Mouse (Mus musculus) adrenal gland, postnatal 10 days (tissue): ENCODE results near the gene Zfp12. TPM values are rescaled to one million over a fixed set of nuclear protein-coding genes. Genes with fewer than 3 reads are reported as not detected.
"Not testable (repeated sequence)": the region's sequence is repeated elsewhere in the genome, so short reads cannot be mapped to it uniquely, and the experiment has no call there.

Experiments
- DNase-seq: peaks from one replicate; pipeline ENCODE4 v3.0.0; 2021; ENCODE audit warnings: mixed read lengths
- long read RNA-seq, 2 experiments: library from polyadenylated mRNA; stranded (forward); transcript quantifications; one replicate each; pipeline ENCODE4 v2.0.0; 2021
- total RNA-seq, 2 experiments: library from RNA; stranded (reverse); gene quantifications; 2 replicates each; pipeline ENCODE4 v1.2.3; 2021

Gene Zfp12
- 10 to 100 TPM; 15.6 to 19.1 TPM for total RNA-seq
- long read RNA-seq, experiment 1, full-length matches to known transcripts, result 8 of 12 reads
- long read RNA-seq, experiment 1, partial matches to known transcripts, result 0 of 12 reads
- long read RNA-seq, experiment 1, other reads (novel, unspliced or antisense), result 4 of 12 reads
- long read RNA-seq, experiment 2, full-length matches to known transcripts, result 7 of 10 reads
- long read RNA-seq, experiment 2, partial matches to known transcripts, result 0 of 10 reads
- long read RNA-seq, experiment 2, other reads (novel, unspliced or antisense), result 3 of 10 reads

GRCm38 (mm10) chr5:143235028-143235693 is at the start of gene Zfp12:
Zfp12 (plus strand) TSS chr5:143235163.
- peak; percentile 93 for DNase-seq

GRCm38 (mm10) chr5:143188014-143188413 is 46.9 kb upstream of the Zfp12 start:
- not testable (repeated sequence) for DNase-seq

DNA sequence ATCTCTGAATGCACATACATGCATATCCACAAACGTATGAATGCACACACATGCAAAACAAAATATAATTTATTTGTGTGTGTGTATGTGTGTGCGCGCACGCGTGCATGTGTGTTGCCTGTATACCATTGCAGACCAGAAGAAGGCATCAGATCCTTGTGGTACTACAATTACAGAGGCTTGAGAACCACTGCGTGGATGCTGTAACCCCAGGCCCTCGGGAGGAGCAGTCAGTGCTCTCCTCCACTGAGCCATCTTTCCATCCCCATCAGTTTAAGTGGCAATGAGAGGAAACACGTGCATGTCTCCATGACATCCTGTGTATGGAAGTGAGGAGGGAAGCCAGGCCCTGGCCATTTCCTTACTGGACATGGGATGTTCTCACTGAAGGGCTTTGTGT is 42.2 kb upstream of the Zfp12 start:
- no peak for DNase-seq

DNA sequence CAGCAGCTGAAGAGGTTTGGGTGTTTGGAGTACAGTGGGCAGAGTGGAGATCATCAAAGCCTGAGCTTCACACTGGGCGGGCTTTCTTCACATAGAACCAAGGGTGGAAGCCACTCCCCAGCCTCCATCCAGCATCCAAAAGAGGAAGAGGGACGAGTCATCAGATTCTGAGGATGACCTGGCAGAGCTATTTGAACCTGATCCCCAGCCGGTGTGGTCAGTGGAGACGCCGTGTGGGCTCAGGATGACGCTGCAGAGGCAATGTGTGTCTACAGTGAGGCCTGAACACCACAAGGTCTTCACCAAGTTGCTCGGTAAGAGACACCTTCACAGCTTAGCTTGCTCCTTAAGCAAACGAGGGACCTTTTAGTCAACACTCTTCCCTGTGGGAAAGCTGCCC is 40.2 kb upstream of the Zfp12 start:
- not testable (repeated sequence) for DNase-seq

GRCm38 (mm10) chr5:143195166-143195565 is 39.8 kb upstream of the Zfp12 start:
- DNase-seq, result no peak

DNA sequence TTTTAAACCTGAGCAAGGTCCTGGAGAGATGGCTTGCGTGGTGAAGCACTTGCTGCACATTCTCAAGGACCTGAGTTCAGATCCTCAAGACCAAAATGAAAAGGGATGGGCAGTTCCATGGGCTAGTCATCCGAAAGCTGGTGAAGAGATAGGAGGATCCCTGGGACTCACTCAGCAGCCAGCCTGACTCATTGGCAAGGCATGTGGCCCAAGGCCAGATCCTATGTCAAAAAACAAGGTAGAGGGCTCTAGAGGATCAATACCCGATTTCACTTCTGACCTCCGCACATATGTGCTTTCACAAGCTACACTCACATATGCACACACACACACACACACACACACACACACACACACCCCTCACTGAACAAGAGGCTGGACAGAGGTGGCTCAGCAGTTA is 38.5 kb upstream of the Zfp12 start:
- DNase-seq, result peak; percentile 27

GRCm38 (mm10) chr5:143205015-143205414 is 29.9 kb upstream of the Zfp12 start:
- no peak for DNase-seq

GRCm38 (mm10) chr5:143213832-143214231 is 21.1 kb upstream of the Zfp12 start:
- no peak for DNase-seq

DNA sequence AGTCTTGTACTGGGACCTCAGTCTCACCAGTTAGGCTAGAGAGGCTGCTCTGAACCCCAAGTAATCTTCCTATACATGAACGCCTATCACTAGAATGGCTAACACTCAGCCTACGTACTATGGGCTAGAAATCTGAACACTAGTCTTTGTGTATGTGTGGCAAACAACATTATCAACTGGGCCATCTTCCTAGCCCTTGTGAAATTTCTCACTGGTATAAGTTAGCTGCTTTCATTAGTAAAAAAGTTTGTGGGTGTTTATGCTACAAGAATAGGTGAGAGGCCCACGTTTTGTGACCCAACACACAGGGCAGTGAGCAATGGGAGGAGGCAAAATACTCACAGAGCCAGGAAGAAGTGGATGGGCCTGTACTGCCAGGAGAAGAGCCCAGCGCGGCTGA is 14.0 kb upstream of the Zfp12 start:
- DNase-seq, result no peak

- no peak for DNase-seq
Observed at GRCm38 (mm10) chr5:143222287-143222686, 12.7 kb upstream of the Zfp12 start.

DNA sequence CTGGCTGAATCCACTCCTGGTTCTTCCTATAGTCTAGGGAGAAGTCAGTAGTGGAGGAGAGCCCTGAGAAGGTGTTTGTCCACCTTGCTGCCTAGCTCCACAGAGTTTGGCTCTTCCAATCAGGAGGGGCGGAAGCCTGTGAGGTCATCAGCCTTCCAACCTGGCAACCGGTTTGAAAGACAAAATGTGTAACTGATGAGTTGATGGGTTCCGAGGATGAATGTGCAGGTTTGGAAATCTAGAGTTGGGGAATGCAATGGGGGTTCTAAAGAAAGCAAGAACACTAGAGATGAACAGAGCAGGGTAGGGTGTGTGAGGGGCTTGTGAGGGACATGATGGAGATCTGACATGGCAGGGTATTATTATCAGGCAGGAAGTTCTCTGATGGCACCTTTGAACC is 8.2 kb upstream of the Zfp12 start, which contains the start of gene Spdye4a:
Spdye4a (minus strand) TSS at position 101 of the 400 bp plus-strand sequence.
- DNase-seq, result no peak

DNA sequence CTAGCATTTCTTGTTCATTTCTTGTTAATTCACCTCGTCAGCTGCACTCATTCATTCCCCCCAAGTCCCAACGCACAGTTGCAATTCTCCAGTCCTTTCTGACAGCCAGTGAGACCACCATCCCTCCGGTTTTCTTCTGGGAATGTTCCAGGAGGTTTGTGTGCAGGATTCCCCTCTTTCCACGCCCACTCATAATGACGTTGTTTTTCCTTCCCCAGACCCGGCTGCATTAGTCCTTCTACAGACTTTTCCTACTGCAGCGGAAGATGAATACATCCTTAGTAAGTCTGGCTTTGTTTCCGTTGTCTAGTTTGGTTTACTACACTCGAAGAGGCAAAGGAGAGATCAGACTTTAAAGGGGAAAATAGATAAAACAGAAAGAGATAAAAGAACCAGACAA is 1.1 kb downstream of the Zfp12 start:
- DNase-seq, result no peak

- no peak for DNase-seq
Observed at GRCm38 (mm10) chr5:143244926-143245325, 10.0 kb downstream of the Zfp12 start.

- no peak for DNase-seq
Observed at GRCm38 (mm10) chr5:143252039-143252438, 17.1 kb downstream of the Zfp12 start.

DNA sequence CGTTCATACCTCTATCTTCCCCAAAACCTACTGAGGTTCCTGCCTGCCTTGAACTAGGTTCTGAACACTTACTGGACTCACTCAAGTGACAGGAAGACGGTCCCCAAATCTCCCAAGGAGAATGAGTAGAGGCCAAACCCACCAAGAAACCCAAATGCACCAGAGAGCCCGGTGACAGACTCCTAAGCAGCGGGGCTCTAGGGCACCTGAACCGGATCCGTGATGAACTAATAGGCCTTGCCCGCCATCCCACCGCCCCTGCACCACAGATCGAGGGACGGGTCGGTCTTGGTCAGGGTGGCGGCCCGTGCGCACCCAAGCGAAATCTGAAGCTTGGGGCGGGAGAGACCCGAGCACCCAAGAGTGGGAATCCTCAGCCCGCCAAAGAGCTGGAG is 17.8 kb downstream of the Zfp12 start:
- DNase-seq, result no peak

DNA sequence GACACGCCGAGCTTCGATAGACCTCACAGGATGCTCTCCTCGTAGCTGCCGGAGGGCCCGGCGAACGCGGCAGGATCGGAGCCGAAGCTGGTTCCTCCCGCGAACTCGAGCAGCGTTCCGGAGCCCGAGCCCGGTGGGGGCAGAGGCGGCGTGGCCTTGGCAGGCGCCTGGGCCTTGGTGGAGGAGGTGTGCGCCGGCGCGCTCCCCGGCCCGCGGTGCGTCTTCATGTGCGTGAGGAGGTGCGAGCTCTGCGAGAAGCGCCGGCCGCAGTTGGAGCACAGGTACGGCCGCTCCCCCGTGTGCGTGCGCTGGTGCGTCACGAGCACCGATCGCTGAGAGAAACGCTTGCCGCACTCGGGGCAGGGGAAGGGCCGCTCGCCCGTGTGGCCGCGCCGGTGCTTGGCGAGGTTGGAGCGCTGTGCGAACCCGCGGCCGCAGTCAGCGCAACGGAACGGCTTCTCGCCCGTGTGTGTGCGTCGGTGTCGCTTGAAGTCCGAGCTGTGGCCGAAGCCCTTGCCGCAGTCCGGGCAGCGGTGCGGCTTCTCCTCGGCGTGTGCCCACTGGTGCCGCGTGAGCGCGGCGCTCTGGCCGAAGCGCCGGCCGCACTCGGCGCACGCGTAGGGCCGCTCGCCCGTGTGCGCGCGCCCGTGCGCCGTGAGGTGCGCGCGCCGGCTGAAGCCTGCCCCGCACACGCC is 18.4 kb downstream of the Zfp12 start:
- peak; percentile 30 for DNase-seq

GRCm38 (mm10) chr5:143253881-143254486 is 19.0 kb downstream of the Zfp12 start:
- DNase-seq, result peak; percentile 15

DNA sequence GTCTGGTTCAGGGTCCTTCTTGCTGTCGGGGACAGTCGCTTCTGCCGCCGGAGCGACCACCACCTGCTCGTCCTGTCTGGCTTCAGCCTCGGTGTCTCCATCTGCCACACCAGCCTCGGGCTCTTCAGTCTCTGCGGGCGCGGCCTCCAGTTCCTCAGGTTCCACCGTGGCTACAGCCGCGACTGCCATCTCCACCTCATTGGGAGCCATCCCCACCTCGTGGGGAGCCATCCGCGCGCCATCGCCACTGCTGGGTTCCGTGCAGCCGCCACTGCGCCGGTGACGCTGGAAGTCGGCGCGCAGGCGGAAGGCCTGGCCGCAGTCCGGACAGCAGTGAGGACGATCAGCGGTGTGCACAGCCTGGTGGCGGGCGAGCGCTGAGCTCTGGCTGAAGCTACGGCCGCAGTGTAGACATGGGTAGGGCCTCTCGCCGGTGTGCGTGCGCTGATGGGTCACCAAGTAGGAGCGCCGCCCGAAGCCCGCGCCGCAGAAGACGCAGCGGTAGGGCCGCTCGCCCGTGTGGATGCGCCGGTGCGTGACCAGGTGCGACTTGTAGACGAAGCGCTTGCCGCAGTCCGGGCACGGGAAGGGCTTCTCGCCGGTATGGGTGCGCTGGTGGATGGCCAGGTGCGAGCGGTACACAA is 19.6 kb downstream of the Zfp12 start:
- DNase-seq, result no peak

DNA sequence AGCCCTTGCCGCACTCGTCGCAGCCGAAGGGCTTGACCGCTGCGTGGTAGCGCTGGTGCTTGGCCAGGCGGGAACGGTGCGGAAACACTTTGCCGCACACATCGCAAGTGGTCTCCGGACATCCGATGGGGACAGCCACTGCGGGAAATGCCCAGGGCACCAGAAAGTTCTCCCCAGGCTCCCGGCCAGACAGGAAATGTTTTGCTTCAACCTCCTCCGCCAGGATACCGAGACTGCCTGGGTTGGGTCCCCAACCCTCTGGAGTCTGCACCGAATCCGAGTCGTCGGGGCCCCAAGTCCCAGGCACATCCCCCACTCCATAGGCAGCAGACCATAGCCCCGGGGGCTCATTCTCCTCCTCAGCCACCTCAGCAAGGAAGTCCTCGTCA is 20.2 kb downstream of the Zfp12 start:
- DNase-seq, result no peak

- no peak for DNase-seq
Observed at GRCm38 (mm10) chr5:143255802-143256201, 20.8 kb downstream of the Zfp12 start.

GRCm38 (mm10) chr5:143261636-143262035 is 26.7 kb downstream of the Zfp12 start:
- DNase-seq, result no peak

DNA sequence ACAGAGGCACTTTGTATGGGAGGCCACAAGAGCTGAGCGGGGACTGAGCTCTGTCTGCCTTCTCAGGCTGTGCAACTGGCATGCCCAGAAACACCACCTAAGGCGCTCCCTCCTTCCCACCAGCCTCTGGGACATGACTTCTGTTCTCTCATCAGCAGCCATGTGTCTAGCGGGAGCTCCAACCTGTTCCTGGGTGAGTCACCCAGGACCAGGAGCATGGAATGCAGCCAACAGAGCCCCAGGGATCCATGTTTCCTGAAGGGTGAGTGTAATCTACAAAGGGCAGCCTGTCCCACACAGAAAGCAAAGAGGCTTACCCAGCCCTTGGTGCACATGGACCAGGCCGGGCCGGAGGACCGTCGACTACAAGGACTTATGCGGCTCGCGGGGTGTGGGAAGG is 29.7 kb downstream of the Zfp12 start:
- DNase-seq, result peak; percentile 51
